Mouse (Mus musculus) WW6 (cell line): ENCODE data around the gene Clstn1.
A peak's percentile ranks its signal among the peaks of the same experiment; 100 is the strongest.

Source experiments
- DNase-seq: peaks from one replicate; pipeline ENCODE4 v3.0.0-alpha.2; 2013; ENCODE audit warnings: low read depth, low spot score

Clstn1 gene

DNA sequence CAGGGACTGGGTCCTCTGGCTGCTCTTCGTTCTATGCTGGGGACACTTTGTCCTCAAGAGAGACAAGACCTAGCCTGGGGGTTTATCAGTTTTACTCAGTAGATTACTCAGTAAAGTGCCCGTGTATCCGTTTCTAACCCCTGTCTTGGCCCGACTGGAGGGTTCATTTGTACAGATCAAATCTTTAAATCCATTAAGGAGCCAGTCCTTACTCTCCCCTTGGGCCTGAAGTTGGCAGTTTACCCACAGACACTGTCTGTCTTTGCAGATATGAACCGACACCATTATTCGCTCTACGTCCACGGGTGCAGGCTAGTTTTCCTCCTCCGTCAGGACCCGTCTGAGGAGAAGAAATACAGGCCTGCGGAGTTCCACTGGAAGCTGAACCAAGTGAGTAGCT, 48.7 kb downstream of the Clstn1 start:
- no peak for DNase-seq

DNA sequence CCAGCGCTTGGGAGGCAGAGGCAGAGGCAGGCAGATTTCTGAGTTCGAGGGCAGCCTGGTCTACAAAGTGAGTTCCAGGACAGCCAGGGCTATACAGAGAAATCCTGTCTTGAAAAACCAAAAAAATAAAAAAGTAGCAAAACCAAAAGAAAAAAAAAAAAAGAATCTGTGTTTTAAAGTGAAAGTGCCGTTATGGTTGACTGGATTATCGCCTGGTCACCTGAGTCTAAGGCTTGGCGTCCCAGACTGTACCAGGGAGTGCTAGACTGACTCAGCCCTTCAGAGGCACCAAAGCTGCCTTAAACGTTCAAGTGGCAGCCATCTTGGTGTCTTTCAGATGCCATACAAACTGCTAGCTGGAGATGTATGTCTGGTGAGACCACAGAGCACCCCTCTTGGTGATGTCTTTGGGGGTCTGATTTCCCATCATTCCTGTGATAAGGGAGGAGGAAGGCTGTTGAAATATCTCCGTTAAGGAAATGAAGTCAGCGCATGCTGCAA, 49.7 kb downstream of the Clstn1 start:
- no peak for DNase-seq

DNA sequence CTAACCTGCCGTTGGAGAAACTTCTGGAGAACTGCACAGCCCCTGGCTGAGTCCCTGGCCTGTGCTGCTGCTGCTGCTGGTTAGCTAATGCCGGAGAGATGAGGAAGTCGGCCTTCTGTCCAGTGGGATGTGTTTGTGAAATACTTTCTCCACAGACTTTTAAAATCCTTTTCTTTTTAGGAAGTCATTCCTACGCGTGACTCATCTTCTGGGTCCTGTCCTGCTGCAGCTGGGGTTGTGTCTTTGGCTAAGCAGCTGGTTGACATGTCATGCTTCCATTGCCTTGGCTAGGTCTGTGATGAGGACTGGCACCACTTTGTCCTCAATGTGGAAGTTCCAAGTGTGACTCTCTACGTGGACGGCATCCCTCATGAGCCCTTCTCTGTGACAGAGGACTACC, 51.7 kb downstream of the Clstn1 start:
- no peak for DNase-seq

GRCm38 (mm10) chr4:149640831-149641230, 54.6 kb downstream of the Clstn1 start:
- no peak for DNase-seq

- DNase-seq = no peak
These were observed 55.1 kb downstream of the Clstn1 start for GRCm38 (mm10) chr4:149641400-149641799.

DNA sequence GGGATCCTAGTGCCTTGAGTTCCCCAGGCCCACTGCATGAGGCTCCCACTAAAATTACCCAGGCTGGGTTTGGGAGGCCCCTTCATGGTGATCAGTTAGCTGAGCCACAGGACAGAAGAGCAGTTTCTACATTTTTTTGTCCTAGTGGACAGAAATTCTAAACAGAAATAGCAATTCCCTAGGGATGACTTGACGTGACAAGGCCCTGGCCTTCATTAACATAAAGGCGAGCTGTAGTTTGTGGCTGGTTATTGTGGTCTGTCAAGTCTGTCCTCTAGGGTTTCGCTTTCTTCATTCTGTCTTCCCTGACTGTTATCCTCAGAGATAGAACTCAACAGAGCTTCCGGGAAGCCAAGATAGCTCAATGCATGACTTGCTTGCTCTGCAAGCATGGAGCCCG, 55.7 kb downstream of the Clstn1 start:
- no peak for DNase-seq

- DNase-seq = no peak
These were observed 59.5 kb downstream of the Clstn1 start for GRCm38 (mm10) chr4:149645761-149646160.

GRCm38 (mm10) chr4:149648031-149648805, 62.0 kb downstream of the Clstn1 start:
- DNase-seq = no peak

- peak; percentile 49 for DNase-seq
These were observed 64.4 kb downstream of the Clstn1 start for GRCm38 (mm10) chr4:149650493-149651193.

DNA sequence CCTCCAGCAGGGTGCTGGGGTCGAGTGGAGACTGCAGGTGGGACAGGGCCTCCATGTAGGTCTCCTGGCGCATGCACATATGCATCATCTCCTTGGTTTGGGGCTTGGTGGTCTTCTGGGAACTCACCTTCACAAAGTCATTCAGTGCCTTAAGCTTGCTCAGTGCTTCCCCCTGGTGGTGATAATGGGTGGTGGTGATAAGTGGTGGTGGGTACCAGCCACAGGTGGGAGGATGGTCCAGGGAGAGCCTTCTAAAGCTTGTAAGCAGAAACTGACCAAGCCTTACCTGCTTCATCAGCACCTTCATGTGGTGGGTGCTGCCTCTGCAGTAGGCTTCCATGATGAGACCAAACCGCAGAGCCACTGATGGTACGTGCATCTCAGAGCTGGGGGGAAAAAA, 68.0 kb downstream of the Clstn1 start:
- DNase-seq = no peak

- no peak for DNase-seq
These were observed 71.7 kb downstream of the Clstn1 start for GRCm38 (mm10) chr4:149657858-149658416.

- no peak for DNase-seq
These were observed 73.3 kb downstream of the Clstn1 start for GRCm38 (mm10) chr4:149659495-149660116.

DNA sequence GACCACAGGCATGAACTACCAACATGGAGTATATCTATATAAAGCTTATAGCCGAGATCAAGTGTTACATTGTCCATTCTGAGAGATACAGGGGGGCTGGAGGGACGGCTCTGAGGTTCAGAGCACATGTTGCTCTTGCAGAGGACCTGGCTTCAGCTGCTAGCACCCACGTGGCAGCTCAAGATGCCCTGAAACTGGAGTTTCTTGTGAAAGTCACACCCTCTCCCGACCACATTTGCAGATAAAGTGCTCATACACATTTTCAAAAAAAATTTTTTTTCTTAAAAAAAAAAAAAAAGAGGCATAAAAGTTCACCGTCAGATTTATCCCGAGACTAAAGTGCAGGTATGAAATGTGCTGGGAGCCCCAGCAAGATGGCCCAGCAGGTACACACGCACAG, 74.3 kb downstream of the Clstn1 start:
- DNase-seq = no peak

- DNase-seq = no peak
These were observed 75.8 kb downstream of the Clstn1 start for GRCm38 (mm10) chr4:149661967-149662589.

DNA sequence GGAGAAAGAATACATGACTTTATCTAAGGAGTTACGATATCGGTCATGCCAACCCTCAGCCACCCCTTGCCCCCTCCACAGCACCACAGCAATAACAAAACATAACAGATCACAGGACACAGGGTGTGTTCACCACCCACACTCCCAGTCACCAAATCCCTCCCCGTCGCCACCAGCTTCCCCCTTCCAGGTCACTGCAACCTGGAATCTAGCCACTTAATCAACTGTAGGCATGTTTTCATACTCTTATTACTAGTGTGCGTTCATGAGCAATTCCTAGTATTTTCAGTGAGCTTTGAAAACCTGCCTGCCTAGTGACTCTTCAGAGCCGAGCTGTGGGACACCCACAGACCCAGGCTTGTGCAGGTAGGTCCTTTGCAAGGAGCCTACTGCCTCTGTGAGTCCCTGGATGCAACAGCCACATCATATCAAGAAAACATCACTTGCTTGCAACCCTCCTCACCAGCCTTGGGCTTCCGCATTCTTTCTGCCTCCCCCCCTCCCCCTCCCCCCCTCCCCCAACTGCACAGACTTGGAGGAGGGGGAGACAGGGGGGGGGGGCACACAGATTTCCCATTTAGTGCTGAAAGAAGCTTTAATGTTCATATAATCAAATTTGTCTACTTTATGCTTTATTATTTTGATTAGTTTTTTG, 77.7 kb downstream of the Clstn1 start:
- DNase-seq = no peak

DNA sequence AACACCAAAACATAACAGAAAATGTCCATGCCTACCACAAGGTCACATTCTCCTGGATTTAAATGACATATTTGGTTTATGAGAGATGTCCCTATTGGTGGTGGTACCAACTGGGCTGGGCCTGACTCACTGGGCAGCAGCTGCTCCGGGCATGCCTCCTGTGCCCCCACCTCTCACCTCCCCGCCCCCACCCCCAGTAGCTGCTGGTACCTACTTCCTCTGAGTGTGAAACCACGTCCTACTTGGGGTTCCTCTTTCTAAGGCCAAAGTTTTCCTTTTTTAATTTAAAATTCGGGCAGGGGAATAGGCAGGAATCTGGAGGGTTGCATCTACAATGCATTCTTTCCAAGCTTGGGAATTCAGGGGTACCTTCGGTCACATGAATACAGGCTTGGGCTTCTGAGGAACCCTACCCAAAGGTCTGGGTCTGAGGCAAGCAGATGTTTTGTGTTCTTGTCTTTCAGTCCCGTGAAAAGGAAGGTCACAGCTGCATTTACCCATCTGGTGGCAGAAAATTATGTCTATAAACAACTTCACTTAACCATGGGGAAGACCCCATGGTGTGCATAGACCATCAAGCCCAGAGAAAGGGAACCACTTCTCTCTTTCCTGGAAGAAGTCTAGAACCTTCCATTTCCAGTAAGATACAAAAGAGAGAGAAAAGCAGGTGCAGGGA, 78.9 kb downstream of the Clstn1 start:
- no peak for DNase-seq

- no peak for DNase-seq
These were observed 79.4 kb downstream of the Clstn1 start for GRCm38 (mm10) chr4:149665692-149666090.

DNA sequence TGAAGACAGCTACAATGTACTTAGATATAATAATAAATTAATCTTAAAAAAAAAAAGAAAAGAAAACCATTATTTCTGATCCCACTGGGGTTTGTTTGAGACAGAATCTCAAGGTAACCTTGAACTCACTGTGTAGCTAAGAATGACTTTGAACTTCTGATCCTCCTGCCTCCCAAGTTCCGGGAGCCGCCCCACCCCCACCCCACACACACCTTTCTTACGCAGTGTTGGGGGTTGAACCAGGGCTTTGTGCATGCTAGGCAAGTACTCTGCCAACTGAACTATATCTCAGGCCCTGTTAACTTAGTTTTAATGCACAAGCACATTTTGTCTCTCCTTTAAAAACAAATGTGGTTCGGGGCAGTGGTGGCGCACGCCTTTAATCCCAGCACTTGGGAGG, 84.9 kb downstream of the Clstn1 start:
- no peak for DNase-seq

- no peak for DNase-seq
These were observed 86.5 kb downstream of the Clstn1 start for GRCm38 (mm10) chr4:149672747-149673146.

DNA sequence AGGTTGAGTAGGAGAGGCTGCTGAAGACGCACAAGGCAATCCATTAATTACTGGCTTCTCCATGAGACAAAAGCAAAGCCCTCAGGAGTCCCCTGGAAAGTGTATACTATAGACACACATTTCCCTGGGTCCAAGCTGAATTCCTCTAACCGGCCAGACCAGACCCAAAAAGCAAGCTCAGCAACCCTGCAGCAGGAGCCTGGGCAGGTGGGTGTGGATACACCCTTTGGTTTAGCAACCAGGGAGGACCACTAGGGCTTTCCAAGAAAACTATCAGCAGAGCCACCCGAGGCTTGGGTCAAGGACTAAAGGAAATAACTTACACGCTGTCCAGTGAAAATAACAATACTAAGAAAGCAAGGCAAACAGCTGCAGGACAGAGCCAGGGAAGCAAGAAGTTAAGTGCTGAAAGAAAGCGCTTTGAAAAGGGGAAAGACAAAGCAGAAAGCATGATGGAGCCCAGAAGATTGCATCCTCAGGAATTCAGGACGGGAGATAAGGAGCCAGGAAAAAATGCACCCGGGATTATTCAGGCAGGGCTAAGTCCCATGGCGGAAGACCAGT, 88.6 kb downstream of the Clstn1 start:
- DNase-seq = no peak
